Comparison of ENCODE assay signal across 17 mouse cellular contexts in the genomic region with DNA sequence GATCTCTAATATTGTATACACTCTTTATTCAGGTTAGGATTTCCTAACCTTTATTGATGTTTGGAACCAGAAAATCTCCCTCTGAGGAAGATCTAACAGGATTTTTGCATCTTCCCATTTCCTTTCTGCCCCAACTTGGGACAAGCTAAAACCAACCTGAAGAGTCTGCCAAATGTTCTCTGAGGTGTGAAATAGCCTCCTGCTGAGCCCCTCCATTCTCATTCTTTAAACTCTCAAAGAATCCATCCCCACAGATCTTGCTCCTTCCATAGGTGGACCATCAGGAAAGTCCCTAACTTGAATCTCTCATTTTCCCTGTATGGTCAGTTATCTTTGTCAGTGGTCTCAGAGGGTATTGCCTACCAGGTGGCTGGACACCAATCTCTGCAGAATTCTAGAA. TPM values are rescaled to one million over a fixed set of nuclear protein-coding genes. Genes with fewer than 3 reads are reported as not detected.
DNase-seq lines count a peak whose midpoint lies in the region; ATAC-seq and TF ChIP-seq lines count a peak whose summit lies in the region.
"Had no signal": no experiment of that assay in that cellular context is flagged by ENCODE, and none has a peak within 500 bp of the region (broad histone marks: within the 10 kb centered on the region; RNA-seq: fewer than 3 reads in every experiment).

No protein-coding gene starts in this region.

- no peak overlapping the region for H3K27ac ChIP-seq in midbrain, postnatal 0 days (ENCODE audit: low read depth, low read length)
- H3K27ac ChIP-seq: embryonic facial prominence, embryonic 10.5 days; heart, adult 2 months; hindbrain, embryonic 10.5 days; hindbrain, embryonic 14.5 days; intestine, embryonic 15.5 days had no signal

- H3K4me2 ChIP-seq in midbrain, postnatal 0 days (ENCODE audit: low read depth, low read length, poor library complexity, severe bottlenecking), result no peak overlapping the region
- H3K4me2 ChIP-seq: heart, embryonic 12.5 days; hindbrain, embryonic 14.5 days; intestine, embryonic 15.5 days had no signal

- H3K27me3 ChIP-seq in midbrain, postnatal 0 days (ENCODE audit: insufficient read depth, low read length), result no peaks in the 10 kb centered on the region
- H3K27me3 ChIP-seq: heart, embryonic 12.5 days; intestine, embryonic 15.5 days had no signal

- no peak for TF ChIP-seq CTCF in midbrain, postnatal 0 days (IDR thresholded peaks at IDR 0.05)

- no peaks in the 10 kb centered on the region for H3K4me1 ChIP-seq in midbrain, postnatal 0 days (ENCODE audit: insufficient read depth, low read length)
- H3K4me1 ChIP-seq: embryonic facial prominence, embryonic 10.5 days; heart, embryonic 12.5 days; hindbrain, embryonic 10.5 days; intestine, embryonic 15.5 days had no signal

- peak; percentile 75 for DNase-seq in brain, adult 2 months (ENCODE audit: low read depth, low spot score)
- DNase-seq in cerebellum, adult 11-12 months, result peak; percentile 51
- DNase-seq in cerebellum, adult 9-10 months, result peak; percentile 78
- peak; percentile 62 to 74 for DNase-seq in cerebellum, postnatal 25 days
- no peak for DNase-seq in adrenal gland, adult 8-10 months
- DNase-seq in midbrain, postnatal 0 days (ENCODE audit: low spot score), result no peak
- DNase-seq in retina, postnatal 1 day, result no peak
- DNase-seq: adrenal gland, postnatal 14 days; heart, adult 2 months; kidney, adult 18-20 months had no signal

- no peak overlapping the region for H3K9ac ChIP-seq in midbrain, postnatal 0 days (replicated peaks; ENCODE audit: low read length, poor library complexity, severe bottlenecking)
- H3K9ac ChIP-seq: heart, embryonic 12.5 days; hindbrain, embryonic 14.5 days; intestine, embryonic 15.5 days had no signal

- no peaks in the 10 kb centered on the region for H3K36me3 ChIP-seq in midbrain, postnatal 0 days (ENCODE audit: insufficient read depth, low read length)
- H3K36me3 ChIP-seq: embryonic facial prominence, embryonic 10.5 days; heart, embryonic 12.5 days; hindbrain, embryonic 10.5 days; intestine, embryonic 15.5 days had no signal

- no peak overlapping the region for H3K4me3 ChIP-seq in midbrain, postnatal 0 days (ENCODE audit: low read depth, low read length)
- H3K4me3 ChIP-seq: embryonic facial prominence, embryonic 10.5 days; heart, adult 2 months; heart, embryonic 12.5 days; hindbrain, embryonic 10.5 days; intestine, embryonic 15.5 days had no signal

- ATAC-seq in midbrain, postnatal 0 days (ENCODE audit: low FRiP score), result no peak
- ATAC-seq: forebrain, embryonic 14.5 days; intestine, embryonic 15.5 days had no signal

- no peaks in the 10 kb centered on the region for H3K9me3 ChIP-seq in midbrain, postnatal 0 days (ENCODE audit: low read length)
- H3K9me3 ChIP-seq: embryonic facial prominence, embryonic 10.5 days; heart, embryonic 12.5 days; hindbrain, embryonic 10.5 days; intestine, embryonic 15.5 days had no signal

RNA-seq across cellular contexts. Expression of a gene that starts 20.0 kb away (rescaled TPM):
- under 1 TPM in 3 of 4 experiments, not detected in 1; 0.09 to 0.62 (median 0.15) TPM for total RNA-seq in adrenal gland, adult 8-10 months (2022)
- 10.9 and 13.6 TPM in 2 replicates for total RNA-seq in midbrain, postnatal 0 days (2014; rRNA removed)
- 8.3 and 9.3 TPM in 2 replicates for polyA plus RNA-seq in midbrain, postnatal 0 days (2015; fragmentation: Nextera tagmentation; extraction: Ambion mirVana)
- total RNA-seq: heart, adult 2 months; heart, postnatal 25 days had no signal
- polyA plus RNA-seq: heart, adult 2 months had no signal

Comparison
In these comparisons a context has a peak if more than half of its experiments do, and no peak if none do; other contexts are left out.
1. DNase-seq: peak in brain, adult 2 months (single experiment), cerebellum, adult 11-12 months (single experiment), cerebellum, adult 9-10 months (single experiment) and cerebellum, postnatal 25 days (2 of 2); none in adrenal gland, adult 8-10 months (single experiment), midbrain, postnatal 0 days (single experiment) and retina, postnatal 1 day (single experiment).